Mouse (Mus musculus): Measurements from ENCODE around the gene Gm26920. TPM values are rescaled to one million over a fixed set of nuclear protein-coding genes. Genes with fewer than 3 reads are reported as not detected.
A peak's percentile ranks its signal among the peaks of the same experiment; 100 is the strongest.

The Gm26920 gene
- total RNA-seq, 1 experiment = 0.71 TPM

DNA sequence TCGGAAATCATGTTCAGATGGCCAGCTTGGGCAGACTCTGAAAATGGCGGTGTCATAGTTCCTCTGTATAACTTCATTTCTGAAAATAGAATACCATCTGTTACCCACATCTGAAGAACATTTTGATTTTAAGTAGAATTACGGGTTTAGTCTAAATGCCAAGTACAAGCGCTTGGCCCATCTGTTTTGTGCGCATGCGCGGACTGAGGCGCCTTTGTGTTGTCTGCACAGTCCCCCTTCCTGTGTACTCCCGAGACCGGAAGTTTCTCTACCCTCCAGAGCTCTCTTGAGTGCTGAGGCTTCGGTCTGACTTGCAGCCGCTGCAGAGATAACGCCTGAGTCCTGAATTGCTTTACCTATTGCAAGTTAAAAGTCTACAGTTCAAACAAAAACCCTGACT lies 9.1 kb upstream of the Gm26920 start:
- peaks cover 4% of the 10 kb centered on the region; the same call in 1 of the 2 replicates for H3K36me3 ChIP-seq (ENCODE audit: control insufficient read depth, insufficient read depth, low read length, poor library complexity, severe bottlenecking)
- peak overlapping the region; percentile 17 to 19; a peak in 2 of 4 replicates for H3K4me3 ChIP-seq (ENCODE audit: insufficient read depth in 1 of 2, low read depth in 1 of 2, low read length in 2 of 2, poor library complexity in 1 of 2, severe bottlenecking in 1 of 2)
- no peaks in the 10 kb centered on the region for H3K9me3 ChIP-seq (ENCODE audit: control insufficient read depth, insufficient read depth, low read depth, low read length)
- TF ChIP-seq HCFC1 (IDR thresholded peaks at IDR 0.05; ENCODE audit: borderline replicate concordance, insufficient read depth, low read length) (no peak), ZC3H11A (IDR thresholded peaks at IDR 0.05; ENCODE audit: borderline replicate concordance, low read depth, low read length) (no peak), MAFK (IDR thresholded peaks at IDR 0.05; ENCODE audit: insufficient read depth, low read depth, low read length) (no peak), CHD2 (IDR thresholded peaks at IDR 0.05; ENCODE audit: low read depth, low read length) (no peak), ZNF384 (IDR thresholded peaks at IDR 0.05; ENCODE audit: low read depth, low read length) (no peak)
- peaks cover 2 to 10% of the 10 kb centered on the region in 2 experiments; a peak in 1 of 4 replicates for H3K4me1 ChIP-seq (ENCODE audit: control insufficient read depth in 2 of 2, insufficient read depth in 2 of 2, low read length in 2 of 2, poor library complexity in 1 of 2)
- in situ Hi-C loops (cut with MboI; ENCODE audit: low sequenced_read_pairs in 2 of 2, unreplicated experiment in 2 of 2) = no loop called here
- no peak for DNase-seq (ENCODE audit: low read depth, low spot score)
- peak overlapping the region; percentile 37; the same call in 1 of the 2 replicates for H3K9ac ChIP-seq (ENCODE audit: insufficient read depth, low read depth, low read length, poor library complexity, severe bottlenecking)
- H3K27ac ChIP-seq (ENCODE audit: insufficient read depth, low read depth, low read length, poor library complexity, severe bottlenecking) = no peak overlapping the region

DNA sequence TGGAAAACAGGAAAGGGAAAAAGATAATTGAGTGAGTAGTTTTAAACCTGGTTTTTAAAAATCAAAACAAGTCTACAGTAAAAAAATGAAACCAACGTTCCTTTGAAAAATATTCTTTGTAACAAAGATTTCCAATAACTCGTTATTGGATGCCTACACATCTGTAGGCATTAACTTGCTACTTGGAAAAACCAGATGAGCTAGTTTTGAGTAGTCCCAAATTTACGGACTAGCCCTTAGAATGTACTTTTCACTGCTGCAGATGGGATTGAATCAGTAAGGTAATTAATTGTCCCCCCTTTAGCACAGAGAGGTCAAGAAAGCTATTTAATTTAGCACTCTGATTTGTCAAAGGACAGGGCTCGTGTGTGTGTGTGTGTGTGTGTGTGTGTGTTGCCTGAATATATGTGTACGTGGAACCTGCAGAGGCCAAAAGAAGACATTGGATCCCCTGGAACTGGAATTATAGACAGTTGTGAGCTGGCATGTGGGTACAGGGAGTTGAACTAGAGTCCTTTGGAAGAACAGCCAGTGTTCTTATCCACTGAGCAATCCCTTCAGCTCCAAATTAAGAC lies 5.4 kb upstream of the Gm26920 start:
- no peak overlapping the region; the same call in 1 of the 2 replicates for H3K27ac ChIP-seq (ENCODE audit: insufficient read depth, low read depth, low read length, poor library complexity, severe bottlenecking)
- in situ Hi-C loops (cut with MboI; ENCODE audit: low sequenced_read_pairs in 2 of 2, unreplicated experiment in 2 of 2) = no loop called here
- H3K4me1 ChIP-seq (ENCODE audit: control insufficient read depth in 2 of 2, insufficient read depth in 2 of 2, low read length in 2 of 2, poor library complexity in 1 of 2) = peaks cover 2 to 18% of the 10 kb centered on the region in 2 experiments; a peak in 2 of 4 replicates
- H3K9ac ChIP-seq (ENCODE audit: insufficient read depth, low read depth, low read length, poor library complexity, severe bottlenecking) = peak overlapping the region; percentile 66; the same call in 1 of the 2 replicates
- peak overlapping the region; percentile 77 to 82 for H3K4me3 ChIP-seq (ENCODE audit: insufficient read depth in 1 of 2, low read depth in 1 of 2, low read length in 2 of 2, poor library complexity in 1 of 2, severe bottlenecking in 1 of 2)
- H3K36me3 ChIP-seq (ENCODE audit: control insufficient read depth, insufficient read depth, low read length, poor library complexity, severe bottlenecking) = no peaks in the 10 kb centered on the region
- DNase-seq (ENCODE audit: low read depth, low spot score) = no peak
- TF ChIP-seq HCFC1 (IDR thresholded peaks at IDR 0.05; ENCODE audit: borderline replicate concordance, insufficient read depth, low read length) = no peak
- TF ChIP-seq ZC3H11A (IDR thresholded peaks at IDR 0.05; ENCODE audit: borderline replicate concordance, low read depth, low read length) = no peak
- TF ChIP-seq ZNF384 (IDR thresholded peaks at IDR 0.05; ENCODE audit: low read depth, low read length) = no peak
- TF ChIP-seq CHD2 (IDR thresholded peaks at IDR 0.05; ENCODE audit: low read depth, low read length) = no peak
- TF ChIP-seq MAFK (IDR thresholded peaks at IDR 0.05; ENCODE audit: insufficient read depth, low read depth, low read length) = no peak
- H3K9me3 ChIP-seq (ENCODE audit: control insufficient read depth, insufficient read depth, low read depth, low read length) = no peaks in the 10 kb centered on the region

DNA sequence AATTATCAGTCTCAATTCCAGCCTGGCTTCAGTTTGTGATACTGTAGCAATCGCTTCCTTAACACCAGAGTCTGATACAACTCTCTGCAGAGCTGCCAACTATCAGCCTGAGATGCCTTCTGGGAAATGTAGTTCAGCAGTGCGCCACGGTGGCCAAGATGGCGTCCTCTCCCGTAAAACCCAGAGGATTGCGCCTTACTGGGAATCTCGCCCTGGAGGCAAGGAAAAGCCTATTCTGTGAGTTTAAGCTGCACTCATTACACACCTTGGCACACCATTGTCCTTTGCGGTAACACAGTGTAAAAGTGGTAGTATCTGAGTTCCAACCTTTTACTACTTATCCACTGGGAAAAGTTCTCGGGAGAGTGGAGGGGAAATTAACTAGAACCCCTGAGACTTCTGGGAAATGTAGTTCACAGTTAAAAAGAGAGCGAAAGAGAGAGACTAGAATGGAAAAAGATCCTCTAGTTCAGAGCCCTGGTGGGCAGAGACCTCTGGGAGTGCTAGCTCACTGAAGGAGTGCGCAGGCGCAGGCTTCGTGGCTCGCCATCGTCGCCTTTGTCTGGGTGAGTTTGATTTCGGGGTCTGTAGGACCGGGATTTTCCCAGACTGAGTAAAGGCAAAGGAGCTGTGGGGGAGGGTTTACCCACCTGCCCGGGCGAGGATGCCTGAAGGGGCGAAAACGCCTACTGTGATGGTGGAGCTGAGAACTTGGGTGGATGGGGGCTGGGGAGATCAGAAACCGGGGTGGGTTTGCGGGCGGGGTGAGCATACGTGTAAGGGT lies 4.6 kb upstream of the Gm26920 start, which contains the start of gene Zfp260:
Gene Zfp260 (plus strand): TSS at position 132 of the 784 bp plus-strand sequence.
- TF ChIP-seq CHD2 (IDR thresholded peaks at IDR 0.05; ENCODE audit: low read depth, low read length) (0 out of 2 replicates have a peak, but pooled peaks have one; percentile 68), ZC3H11A (IDR thresholded peaks at IDR 0.05; ENCODE audit: borderline replicate concordance, low read depth, low read length) (no peak), ZNF384 (IDR thresholded peaks at IDR 0.05; ENCODE audit: low read depth, low read length) (no peak), MAFK (IDR thresholded peaks at IDR 0.05; ENCODE audit: insufficient read depth, low read depth, low read length) (no peak), HCFC1 (IDR thresholded peaks at IDR 0.05; ENCODE audit: borderline replicate concordance, insufficient read depth, low read length) (peak; percentile 92)
- DNase-seq (ENCODE audit: low read depth, low spot score) = peak; percentile 91
- no peaks in the 10 kb centered on the region for H3K9me3 ChIP-seq (ENCODE audit: control insufficient read depth, insufficient read depth, low read depth, low read length)
- H3K9ac ChIP-seq (ENCODE audit: insufficient read depth, low read depth, low read length, poor library complexity, severe bottlenecking) = peak within 1 kb of the TSS; percentile 95
- H3K36me3 ChIP-seq (ENCODE audit: control insufficient read depth, insufficient read depth, low read length, poor library complexity, severe bottlenecking) = no peaks in the 10 kb centered on the region
- in situ Hi-C loops (cut with MboI; ENCODE audit: low sequenced_read_pairs in 2 of 2, unreplicated experiment in 2 of 2) = no loop called here
- peak within 1 kb of the TSS; percentile 77 to 82 for H3K4me3 ChIP-seq (ENCODE audit: insufficient read depth in 1 of 2, low read depth in 1 of 2, low read length in 2 of 2, poor library complexity in 1 of 2, severe bottlenecking in 1 of 2)
- H3K4me1 ChIP-seq (ENCODE audit: control insufficient read depth in 2 of 2, insufficient read depth in 2 of 2, low read length in 2 of 2, poor library complexity in 1 of 2) = peaks cover 2 to 18% of the 10 kb centered on the region in 2 experiments; a peak in 2 of 4 replicates
- peak within 1 kb of the TSS; percentile 80 for H3K27ac ChIP-seq (ENCODE audit: insufficient read depth, low read depth, low read length, poor library complexity, severe bottlenecking)

DNA sequence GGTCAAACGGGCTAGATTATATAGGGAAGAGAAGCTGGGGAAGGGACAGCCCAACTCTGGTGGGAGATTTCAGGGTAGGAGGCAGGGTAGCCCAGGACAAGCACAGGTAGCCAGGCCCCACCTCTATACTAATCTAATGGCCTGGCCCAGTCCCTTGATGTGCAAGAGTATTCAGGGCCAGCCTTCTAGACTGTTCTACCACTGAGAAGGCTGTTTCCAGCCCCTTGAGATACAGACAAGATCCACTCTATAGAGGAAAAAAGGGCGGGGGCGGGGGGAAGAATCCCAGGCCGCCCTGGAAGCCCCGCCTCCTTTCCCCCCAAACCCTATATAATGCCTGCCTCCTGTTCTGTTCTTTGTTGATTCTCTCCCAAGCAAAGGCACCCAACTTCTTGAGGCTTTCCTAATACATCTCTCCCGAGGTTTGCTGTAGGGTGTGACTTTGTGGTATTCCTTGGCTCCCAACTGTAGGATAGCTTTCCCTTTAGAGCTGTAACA lies 3.8 kb upstream of the Gm26920 start:
- H3K9me3 ChIP-seq (ENCODE audit: control insufficient read depth, insufficient read depth, low read depth, low read length) = no peaks in the 10 kb centered on the region
- in situ Hi-C loops (cut with MboI; ENCODE audit: low sequenced_read_pairs in 2 of 2, unreplicated experiment in 2 of 2) = no loop called here
- TF ChIP-seq ZC3H11A (IDR thresholded peaks at IDR 0.05; ENCODE audit: borderline replicate concordance, low read depth, low read length) (no peak), CHD2 (IDR thresholded peaks at IDR 0.05; ENCODE audit: low read depth, low read length) (no peak), MAFK (IDR thresholded peaks at IDR 0.05; ENCODE audit: insufficient read depth, low read depth, low read length) (no peak), ZNF384 (IDR thresholded peaks at IDR 0.05; ENCODE audit: low read depth, low read length) (no peak), HCFC1 (IDR thresholded peaks at IDR 0.05; ENCODE audit: borderline replicate concordance, insufficient read depth, low read length) (no peak)
- no peak overlapping the region for H3K27ac ChIP-seq (ENCODE audit: insufficient read depth, low read depth, low read length, poor library complexity, severe bottlenecking)
- H3K4me1 ChIP-seq (ENCODE audit: control insufficient read depth in 2 of 2, insufficient read depth in 2 of 2, low read length in 2 of 2, poor library complexity in 1 of 2) = peaks cover 0 to 17% of the 10 kb centered on the region in 2 experiments; a peak in 2 of 4 replicates
- no peak overlapping the region; the same call in 1 of the 2 replicates for H3K9ac ChIP-seq (ENCODE audit: insufficient read depth, low read depth, low read length, poor library complexity, severe bottlenecking)
- peak overlapping the region; percentile 77 to 82; a peak in 3 of 4 replicates for H3K4me3 ChIP-seq (ENCODE audit: insufficient read depth in 1 of 2, low read depth in 1 of 2, low read length in 2 of 2, poor library complexity in 1 of 2, severe bottlenecking in 1 of 2)
- no peak for DNase-seq (ENCODE audit: low read depth, low spot score)
- H3K36me3 ChIP-seq (ENCODE audit: control insufficient read depth, insufficient read depth, low read length, poor library complexity, severe bottlenecking) = no peaks in the 10 kb centered on the region

All from ES-E14 (cell line).